In the genomic region with DNA sequence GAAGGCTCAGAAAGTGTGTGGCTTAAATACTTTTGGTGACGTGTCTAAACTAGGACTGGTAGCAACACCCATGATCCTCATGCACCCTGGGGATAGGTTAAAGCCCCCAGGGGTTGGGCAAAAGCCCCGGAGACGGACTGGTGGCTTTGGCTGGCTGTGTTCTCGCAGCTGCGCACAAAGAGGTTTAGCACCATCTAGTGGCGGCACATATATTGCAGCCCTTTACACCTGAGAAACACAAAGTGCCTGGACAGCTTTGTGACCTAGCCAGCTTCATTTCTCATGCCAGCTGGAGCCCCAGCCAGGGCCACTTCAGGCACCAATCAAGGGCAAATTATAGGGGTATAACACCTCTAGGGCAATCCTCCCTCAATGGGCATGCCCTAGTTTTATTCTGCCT, we compare ENCODE assay signal across 9 mouse cellular contexts. TPM values are rescaled to one million over a fixed set of nuclear protein-coding genes. Genes with fewer than 3 reads are reported as not detected.
DNase-seq lines count a peak whose midpoint lies in the region; ATAC-seq and TF ChIP-seq lines count a peak whose summit lies in the region.
"Not testable (repeated sequence)": the region's sequence is repeated elsewhere in the genome, so short reads cannot be mapped to it uniquely, and the experiment has no call there.
"Had no signal": no experiment of that assay in that cellular context is flagged by ENCODE, and none has a peak within 500 bp of the region (broad histone marks: within the 10 kb centered on the region; RNA-seq: fewer than 3 reads in every experiment).

No protein-coding gene starts in this region.

- DNase-seq in cerebellum, adult 11 months: peak; percentile 80
- DNase-seq in forebrain, embryonic 14.5 days (ENCODE audit: low spot score): peak; percentile 87
- peak; percentile 84 to 91 for DNase-seq in heart, postnatal 14 days
- peak; percentile 93 to 94 for DNase-seq in kidney, postnatal 4 days
- peak; percentile 37 to 47 (median 39) for DNase-seq in liver, embryonic 14.5 days (ENCODE audit: low read depth in 3 of 3, low spot score in 3 of 3)

- H3K9me3 ChIP-seq in E14TG2a.4 (ENCODE audit: low read length); forebrain, embryonic 14.5 days (replicated peaks; ENCODE audit: control insufficient read depth, low read length); liver, embryonic 14.5 days (ENCODE audit: control insufficient read depth, low read length); neural tube, embryonic 13.5 days; stomach, embryonic 16.5 days (replicated peaks; ENCODE audit: control insufficient read depth, low read length): not testable (repeated sequence)

- peaks cover 19% of the 10 kb centered on the region for H3K36me3 ChIP-seq in E14TG2a.4 (ENCODE audit: insufficient read depth, low read length)
- peaks cover 10% of the 10 kb centered on the region for H3K36me3 ChIP-seq in forebrain, embryonic 14.5 days (ENCODE audit: control insufficient read depth, insufficient read depth, low read length)
- not testable (repeated sequence) for H3K36me3 ChIP-seq in liver, embryonic 14.5 days (replicated peaks; ENCODE audit: control insufficient read depth, insufficient read depth, low read depth); stomach, embryonic 16.5 days (ENCODE audit: control insufficient read depth, insufficient read depth, low read length)
- H3K36me3 ChIP-seq in neural tube, embryonic 13.5 days: peaks cover 18% of the 10 kb centered on the region

- TF ChIP-seq CTCF in E14TG2a.4 (conservative IDR thresholded peaks at IDR 0.05; ENCODE audit: low read length): peak; percentile 60
- peak; percentile 87 for TF ChIP-seq CTCF in liver, embryonic 14.5 days (IDR thresholded peaks at IDR 0.05; ENCODE audit: low read depth)

- H3K4me2 ChIP-seq in forebrain, embryonic 14.5 days (ENCODE audit: low read length): peak overlapping the region; percentile 30
- peak overlapping the region; percentile 47 for H3K4me2 ChIP-seq in liver, embryonic 14.5 days (ENCODE audit: low read depth)
- peak overlapping the region; percentile 39 for H3K4me2 ChIP-seq in neural tube, embryonic 13.5 days
- H3K4me2 ChIP-seq in stomach, embryonic 16.5 days (ENCODE audit: low read depth, low read length): peak overlapping the region; percentile 45

- intact Hi-C loops in heart, postnatal 14 days (cut with DNase I): not testable (repeated sequence)

- 0% methylated on average over 5 of the region's 6 CpGs for WGBS in forebrain, embryonic 14.5 days
- 2% methylated on average over 6 of the region's 6 CpGs for WGBS in liver, embryonic 14.5 days (ENCODE audit: insufficient replicate concordance)
- WGBS in neural tube, embryonic 13.5 days: 4% methylated on average over 6 of the region's 6 CpGs
- WGBS in stomach, embryonic 16.5 days: 0% methylated on average over 5 of the region's 6 CpGs

- H3K4me3 ChIP-seq in E14TG2a.4 (replicated peaks; ENCODE audit: low read length); forebrain, embryonic 14.5 days (ENCODE audit: low read depth, low read length); liver, embryonic 14.5 days (ENCODE audit: insufficient read depth in 1 of 2, low read depth in 2 of 2, low read length in 2 of 2); neural tube, embryonic 13.5 days: not testable (repeated sequence)
- H3K4me3 ChIP-seq in stomach, embryonic 16.5 days (replicated peaks; ENCODE audit: low read length): peak overlapping the region; percentile 29

- not testable (repeated sequence) for TF ChIP-seq EP300 in liver, embryonic 14.5 days (IDR thresholded peaks at IDR 0.05; ENCODE audit: low read depth)

- H3K27ac ChIP-seq in forebrain, embryonic 14.5 days (ENCODE audit: low read depth, low read length); liver, embryonic 14.5 days; neural tube, embryonic 13.5 days (replicated peaks); stomach, embryonic 16.5 days (ENCODE audit: low read length): not testable (repeated sequence)

- H3K4me1 ChIP-seq in E14TG2a.4 (replicated peaks; ENCODE audit: low read depth, low read length): peaks cover 46% of the 10 kb centered on the region
- not testable (repeated sequence) for H3K4me1 ChIP-seq in forebrain, embryonic 14.5 days (ENCODE audit: control insufficient read depth, insufficient read depth, low read length); liver, embryonic 14.5 days (replicated peaks; ENCODE audit: control insufficient read depth in 2 of 2, insufficient read depth in 2 of 2, low read length in 1 of 2)
- H3K4me1 ChIP-seq in neural tube, embryonic 13.5 days (replicated peaks): peaks cover 23% of the 10 kb centered on the region
- peaks cover 17% of the 10 kb centered on the region for H3K4me1 ChIP-seq in stomach, embryonic 16.5 days (ENCODE audit: control insufficient read depth, insufficient read depth, low read length)

- H3K9ac ChIP-seq in forebrain, embryonic 14.5 days (ENCODE audit: low read length); liver, embryonic 14.5 days (replicated peaks); neural tube, embryonic 13.5 days; stomach, embryonic 16.5 days (ENCODE audit: low read length): not testable (repeated sequence)

- H3K27me3 ChIP-seq in E14TG2a.4 (ENCODE audit: insufficient read depth, low read length): peaks cover 46% of the 10 kb centered on the region
- peaks cover 39% of the 10 kb centered on the region for H3K27me3 ChIP-seq in forebrain, embryonic 14.5 days (replicated peaks; ENCODE audit: control insufficient read depth, insufficient read depth, low read length)
- peaks cover 28% of the 10 kb centered on the region for H3K27me3 ChIP-seq in liver, embryonic 14.5 days (ENCODE audit: control insufficient read depth, insufficient read depth, low read length)
- peaks cover 46% of the 10 kb centered on the region for H3K27me3 ChIP-seq in neural tube, embryonic 13.5 days
- peaks cover 24% of the 10 kb centered on the region for H3K27me3 ChIP-seq in stomach, embryonic 16.5 days (ENCODE audit: control insufficient read depth, insufficient read depth, low read length)

- ATAC-seq in forebrain, embryonic 14.5 days: peak; percentile 40
- ATAC-seq in liver, embryonic 14.5 days (ENCODE audit: insufficient read depth): 0 out of 2 replicates have a peak, but pooled peaks have one; percentile 4
- ATAC-seq in neural tube, embryonic 13.5 days (ENCODE audit: low read depth); stomach, embryonic 16.5 days (ENCODE audit: insufficient read depth, low FRiP score): not testable (repeated sequence)

RNA-seq across cellular contexts. Expression of a gene that starts 1.1 kb away (rescaled TPM):
- 0.07 and 0.14 TPM in 2 replicates for polyA plus RNA-seq in forebrain, embryonic 14.5 days (2014; fragmentation: Nextera tagmentation; extraction: Ambion mirVana)
- under 1 TPM; 0.12 to 0.17 TPM for total RNA-seq in heart, postnatal 14 days (2021)
- polyA plus RNA-seq in liver, embryonic 14.5 days (2012; rRNA removed): 0.65 and 0.67 TPM in 2 replicates
- 0.39 and 0.67 TPM in 2 replicates for polyA plus RNA-seq in liver, embryonic 14.5 days (2014; fragmentation: Nextera tagmentation; extraction: Ambion mirVana)
- 0.29 and 0.33 TPM in 2 replicates for polyA plus RNA-seq in neural tube, embryonic 13.5 days (2015; fragmentation: Nextera tagmentation; extraction: Ambion mirVana)
- 0.71 and 0.81 TPM in 2 replicates for polyA plus RNA-seq in stomach, embryonic 16.5 days (2015; fragmentation: Nextera tagmentation; extraction: Ambion mirVana)
- polyA plus RNA-seq: erythroblast, embryonic 14.5 days had no signal

RNA-seq across cellular contexts. Expression of a gene that starts 1.9 kb away (rescaled TPM):
- 0.14 TPM in 1 of 2 replicates, not detected in the other for polyA plus RNA-seq in forebrain, embryonic 14.5 days (2014; fragmentation: Nextera tagmentation; extraction: Ambion mirVana)
- total RNA-seq in heart, postnatal 14 days (2021): 1 to 10 TPM in 1 of 2 experiments, under 1 TPM in 1; 1.00 to 1.0 TPM
- polyA plus RNA-seq in liver, embryonic 14.5 days (2012; rRNA removed): 37.3 and 42.1 TPM in 2 replicates
- 40.0 and 42.8 TPM in 2 replicates for polyA plus RNA-seq in liver, embryonic 14.5 days (2014; fragmentation: Nextera tagmentation; extraction: Ambion mirVana)
- 0.24 TPM in 1 of 2 replicates, not detected in the other for polyA plus RNA-seq in neural tube, embryonic 13.5 days (2015; fragmentation: Nextera tagmentation; extraction: Ambion mirVana)
- 14.8 and 15.1 TPM in 2 replicates for polyA plus RNA-seq in stomach, embryonic 16.5 days (2015; fragmentation: Nextera tagmentation; extraction: Ambion mirVana)

RNA-seq across cellular contexts. Expression of a gene that starts 5.6 kb away (rescaled TPM):
- 0.28 TPM in 1 of 2 replicates, not detected in the other for polyA plus RNA-seq in forebrain, embryonic 14.5 days (2014; fragmentation: Nextera tagmentation; extraction: Ambion mirVana)
- under 1 TPM; 0.37 to 0.60 TPM for total RNA-seq in heart, postnatal 14 days (2021)
- 2.9 and 3.3 TPM in 2 replicates for polyA plus RNA-seq in liver, embryonic 14.5 days (2012; rRNA removed)
- 1.7 and 2.7 TPM in 2 replicates for polyA plus RNA-seq in liver, embryonic 14.5 days (2014; fragmentation: Nextera tagmentation; extraction: Ambion mirVana)
- polyA plus RNA-seq in neural tube, embryonic 13.5 days (2015; fragmentation: Nextera tagmentation; extraction: Ambion mirVana): 0.21 and 0.28 TPM in 2 replicates
- polyA plus RNA-seq in stomach, embryonic 16.5 days (2015; fragmentation: Nextera tagmentation; extraction: Ambion mirVana): 2.4 and 4.8 TPM in 2 replicates

RNA-seq across cellular contexts. Expression of a gene that starts 14.7 kb away (rescaled TPM):
- 36.3 and 36.6 TPM in 2 replicates for polyA plus RNA-seq in forebrain, embryonic 14.5 days (2014; fragmentation: Nextera tagmentation; extraction: Ambion mirVana)
- 10 to 100 TPM; 11.2 to 11.4 TPM for total RNA-seq in heart, postnatal 14 days (2021)
- polyA plus RNA-seq in liver, embryonic 14.5 days (2012; rRNA removed): 13.1 and 13.2 TPM in 2 replicates
- 20.8 and 27.5 TPM in 2 replicates for polyA plus RNA-seq in liver, embryonic 14.5 days (2014; fragmentation: Nextera tagmentation; extraction: Ambion mirVana)
- 29.3 and 32.7 TPM in 2 replicates for polyA plus RNA-seq in neural tube, embryonic 13.5 days (2015; fragmentation: Nextera tagmentation; extraction: Ambion mirVana)
- polyA plus RNA-seq in stomach, embryonic 16.5 days (2015; fragmentation: Nextera tagmentation; extraction: Ambion mirVana): 23.8 and 28.4 TPM in 2 replicates

RNA-seq across cellular contexts. Expression of a gene that starts 14.7 kb away (rescaled TPM):
- polyA plus RNA-seq in forebrain, embryonic 14.5 days (2014; fragmentation: Nextera tagmentation; extraction: Ambion mirVana): 83.8 and 84.4 TPM in 2 replicates
- 10 to 100 TPM; 54.6 to 56.2 TPM for total RNA-seq in heart, postnatal 14 days (2021)
- 21.2 and 31.0 TPM in 2 replicates for polyA plus RNA-seq in liver, embryonic 14.5 days (2012; rRNA removed)
- 34.4 and 40.4 TPM in 2 replicates for polyA plus RNA-seq in liver, embryonic 14.5 days (2014; fragmentation: Nextera tagmentation; extraction: Ambion mirVana)
- 90.0 and 95.0 TPM in 2 replicates for polyA plus RNA-seq in neural tube, embryonic 13.5 days (2015; fragmentation: Nextera tagmentation; extraction: Ambion mirVana)
- 107 and 125 TPM in 2 replicates for polyA plus RNA-seq in stomach, embryonic 16.5 days (2015; fragmentation: Nextera tagmentation; extraction: Ambion mirVana)
- polyA plus RNA-seq: erythroblast, embryonic 14.5 days had no signal

Comparison
In these comparisons a context has a peak if more than half of its experiments do, and no peak if none do; other contexts are left out.
1. DNase-seq: peak in every context shown above with its lines; median percentile 94 in kidney, postnatal 4 days; 88 in heart, postnatal 14 days; 87 in forebrain, embryonic 14.5 days; 80 in cerebellum, adult 11 months; 39 in liver, embryonic 14.5 days.
2. RNA of a gene that starts 1.9 kb away (polyA plus RNA-seq): 37.3 to 42.8 TPM in liver, embryonic 14.5 days and 14.8 to 15.1 TPM in stomach, embryonic 16.5 days; 0.24 TPM in neural tube, embryonic 13.5 days and 0.14 TPM in forebrain, embryonic 14.5 days; every median in the first group is over 10 times any median in the second.
3. Peak in every context shown above with its lines, with median percentiles within 50 percentile points of each other: H3K4me2 ChIP-seq.